Mouse (Mus musculus): Measurements from ENCODE around the gene Foxo1.

Foxo1 gene

GRCm38 (mm10) chr3:52364576-52364975 lies 96.4 kb downstream of the Foxo1 start:
- no peak for DNase-seq (ENCODE audit: extremely low read depth, low read depth)

- no peak for DNase-seq (ENCODE audit: extremely low read depth, low read depth)
These were observed 101.1 kb downstream of the Foxo1 start for GRCm38 (mm10) chr3:52369204-52369603.

- DNase-seq (ENCODE audit: extremely low read depth, low read depth): no peak
These were observed 101.8 kb downstream of the Foxo1 start for GRCm38 (mm10) chr3:52369881-52370428.

GRCm38 (mm10) chr3:52376974-52377373 lies 108.8 kb downstream of the Foxo1 start:
- DNase-seq (ENCODE audit: extremely low read depth, low read depth): no peak

GRCm38 (mm10) chr3:52383351-52383750 lies 115.2 kb downstream of the Foxo1 start:
- DNase-seq (ENCODE audit: extremely low read depth, low read depth): no peak

GRCm38 (mm10) chr3:52386343-52386742 lies 118.2 kb downstream of the Foxo1 start:
- DNase-seq (ENCODE audit: extremely low read depth, low read depth): no peak

- DNase-seq (ENCODE audit: extremely low read depth, low read depth): no peak
These were observed 122.2 kb downstream of the Foxo1 start for GRCm38 (mm10) chr3:52390321-52390720.

- no peak for DNase-seq (ENCODE audit: extremely low read depth, low read depth)
These were observed 122.9 kb downstream of the Foxo1 start for GRCm38 (mm10) chr3:52390766-52391665.

- no peak for DNase-seq (ENCODE audit: extremely low read depth, low read depth)
These were observed 123.8 kb downstream of the Foxo1 start for GRCm38 (mm10) chr3:52391897-52392296.

GRCm38 (mm10) chr3:52392521-52392920 lies 124.4 kb downstream of the Foxo1 start:
- no peak for DNase-seq (ENCODE audit: extremely low read depth, low read depth)

GRCm38 (mm10) chr3:52393171-52393570 lies 125.0 kb downstream of the Foxo1 start:
- no peak for DNase-seq (ENCODE audit: extremely low read depth, low read depth)

- no peak for DNase-seq (ENCODE audit: extremely low read depth, low read depth)
These were observed 128.1 kb downstream of the Foxo1 start for GRCm38 (mm10) chr3:52396121-52396731.

- no peak for DNase-seq (ENCODE audit: extremely low read depth, low read depth)
These were observed 128.9 kb downstream of the Foxo1 start for GRCm38 (mm10) chr3:52396951-52397615.

- DNase-seq (ENCODE audit: extremely low read depth, low read depth): no peak
These were observed 129.8 kb downstream of the Foxo1 start for GRCm38 (mm10) chr3:52397961-52398360.

- no peak for DNase-seq (ENCODE audit: extremely low read depth, low read depth)
These were observed 132.4 kb downstream of the Foxo1 start for GRCm38 (mm10) chr3:52400284-52401161.

- no peak for DNase-seq (ENCODE audit: extremely low read depth, low read depth)
These were observed 133.2 kb downstream of the Foxo1 start for GRCm38 (mm10) chr3:52401162-52401928.

Data from MEL-GATA-1-ER (cell line).